Mouse (Mus musculus): ENCODE measurements around the gene Tex2. TPM values are rescaled to one million over a fixed set of nuclear protein-coding genes. Genes with fewer than 3 reads are reported as not detected.
"Not testable (repeated sequence)": the region's sequence is repeated elsewhere in the genome, so short reads cannot be mapped to it uniquely, and the experiment has no call there.

The Tex2 gene
- total RNA-seq, 2 experiments from 2014 or later = 18.9 to 41.8 TPM

- ATAC-seq (replicated peaks; ENCODE audit: low FRiP score, poor library complexity, severe bottlenecking) = no peak
Measured at GRCm38 (mm10) chr11:106583801-106584200, 29.4 kb downstream of the Tex2 start.

DNA sequence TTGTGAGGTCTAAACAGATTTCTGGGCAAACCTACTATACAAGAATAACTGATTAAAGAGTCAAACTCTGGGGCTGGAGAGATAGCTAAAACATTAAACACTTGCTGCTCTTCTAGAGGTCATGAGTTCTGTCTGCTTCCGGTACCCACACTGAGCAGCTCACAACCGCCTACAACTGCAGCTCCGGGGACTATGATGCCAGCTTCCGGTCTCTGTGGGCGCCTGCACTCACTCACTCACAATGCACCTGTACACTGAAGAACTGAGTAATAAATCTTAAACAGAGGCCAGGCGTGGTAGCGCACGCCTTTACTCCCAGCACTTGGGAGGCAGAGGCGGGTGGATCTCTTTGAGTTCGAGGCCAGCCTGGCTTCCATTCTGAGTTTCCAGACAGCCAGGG, 31.9 kb downstream of the Tex2 start:
- ATAC-seq (replicated peaks; ENCODE audit: low FRiP score, poor library complexity, severe bottlenecking) = no peak

DNA sequence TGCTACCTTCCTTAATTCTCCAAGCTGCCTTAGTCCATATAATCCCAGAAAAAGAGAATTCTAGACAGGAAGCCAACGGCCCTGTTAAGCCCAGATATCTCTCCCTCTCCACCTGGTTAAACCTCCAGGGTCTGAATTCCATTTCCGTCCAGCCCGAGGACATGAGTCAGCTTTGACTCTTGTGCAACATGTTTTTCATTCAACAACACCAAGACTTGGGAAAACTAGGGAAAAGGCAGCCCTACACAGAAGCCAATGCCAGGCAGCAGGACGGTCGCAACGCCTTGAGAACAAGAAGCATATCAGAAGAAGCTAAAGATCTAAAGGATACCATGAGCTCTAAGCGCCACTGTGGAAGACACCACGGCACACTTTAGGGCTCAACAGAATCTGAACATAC, 32.8 kb downstream of the Tex2 start:
- ATAC-seq (replicated peaks; ENCODE audit: low FRiP score, poor library complexity, severe bottlenecking) = no peak

GRCm38 (mm10) chr11:106579957-106580356, 33.3 kb downstream of the Tex2 start:
- no peak for ATAC-seq (replicated peaks; ENCODE audit: low FRiP score, poor library complexity, severe bottlenecking)

DNA sequence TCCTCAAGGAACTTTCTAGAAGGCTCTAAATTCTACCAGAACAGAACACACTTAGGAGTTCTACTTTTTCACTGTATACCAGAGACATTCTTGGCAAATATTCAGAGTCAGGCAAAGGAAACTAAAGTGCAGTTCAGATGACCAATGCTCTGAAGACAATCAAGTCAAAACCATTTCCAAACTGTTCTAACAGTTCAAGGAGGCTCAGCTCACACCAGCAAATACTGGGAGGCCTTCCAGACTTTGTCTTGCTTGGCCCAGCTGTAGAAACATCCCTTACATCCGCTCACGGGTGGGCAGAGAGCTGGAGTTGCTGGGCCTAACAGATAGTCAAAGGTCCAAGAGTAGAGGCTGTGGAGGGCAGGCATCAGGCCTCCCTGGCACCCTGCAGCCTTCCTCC, 34.1 kb downstream of the Tex2 start:
- no peak for ATAC-seq (replicated peaks; ENCODE audit: low FRiP score, poor library complexity, severe bottlenecking)

DNA sequence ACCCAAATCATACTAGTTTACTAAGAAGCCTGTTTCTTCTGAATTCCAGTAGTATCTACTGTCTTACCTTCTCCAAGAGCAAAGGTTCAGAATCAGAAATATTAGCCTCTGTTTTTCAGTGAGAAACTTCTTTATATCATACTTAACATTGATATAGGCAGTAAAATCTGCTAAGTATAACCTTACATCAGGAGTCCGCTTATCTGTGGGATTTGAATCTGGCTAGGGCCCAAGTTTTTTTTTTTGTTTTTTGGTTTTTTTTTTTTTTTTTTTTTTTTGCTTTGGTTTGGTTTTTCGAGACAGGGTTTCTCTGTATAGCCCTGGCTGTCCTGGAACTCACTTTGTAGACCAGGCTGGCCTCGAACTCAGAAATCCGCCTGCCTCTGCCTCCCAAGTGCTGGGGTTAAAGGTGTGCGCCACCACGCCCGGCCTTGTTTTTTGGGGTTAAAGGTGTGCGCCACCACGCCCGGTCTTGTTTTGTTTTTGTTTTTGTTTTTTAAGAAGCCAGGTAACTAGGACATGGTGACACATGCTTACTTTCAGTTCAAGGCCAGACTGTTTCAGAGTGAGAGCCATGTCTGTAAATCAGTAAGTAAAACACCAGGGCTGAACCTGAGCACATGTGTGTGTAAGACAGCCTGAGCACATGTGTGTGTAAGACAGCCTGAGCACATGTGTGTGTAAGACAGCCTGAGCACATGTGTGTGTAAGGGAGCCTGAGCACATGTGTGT, 35.4 kb downstream of the Tex2 start:
- ATAC-seq (replicated peaks; ENCODE audit: low FRiP score, poor library complexity, severe bottlenecking) = not testable (repeated sequence)

GRCm38 (mm10) chr11:106574456-106574855, 38.8 kb downstream of the Tex2 start:
- ATAC-seq (replicated peaks; ENCODE audit: low FRiP score, poor library complexity, severe bottlenecking) = no peak

DNA sequence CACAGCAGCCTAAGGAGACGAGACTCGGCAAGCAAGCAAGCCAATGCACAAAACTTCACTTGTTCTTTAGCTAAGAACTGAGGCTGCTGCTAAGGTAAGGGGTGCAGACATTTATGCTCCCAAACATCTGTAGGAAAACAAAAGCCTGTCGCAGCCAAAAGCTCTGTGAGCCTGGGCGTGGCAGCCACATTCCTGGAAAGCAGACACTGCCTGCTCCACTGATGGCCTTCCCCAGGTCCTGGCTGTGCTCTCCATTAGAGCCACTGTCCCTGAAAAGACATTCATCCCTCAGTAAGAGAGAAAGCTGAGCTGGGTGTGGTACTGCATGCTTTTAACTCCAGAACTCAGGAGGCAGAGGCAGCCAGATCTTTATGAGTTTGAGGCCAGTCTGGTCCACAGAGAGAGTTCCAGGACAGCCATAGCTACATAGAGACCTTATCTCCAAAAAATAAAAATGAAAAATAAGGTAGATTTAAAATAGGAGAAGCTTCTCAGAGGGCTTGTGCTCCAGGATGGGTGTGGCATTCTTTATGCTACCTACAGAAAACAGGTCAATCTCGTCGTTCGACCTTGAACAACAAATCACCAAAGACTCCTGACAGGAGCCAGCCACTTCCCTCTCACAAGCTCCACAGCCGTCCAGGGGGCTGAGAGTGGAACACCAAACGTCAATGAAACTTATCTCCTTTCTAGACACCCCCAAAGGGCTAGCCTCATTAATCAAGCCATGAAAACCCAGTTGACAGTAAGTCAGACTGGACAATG, 39.6 kb downstream of the Tex2 start:
- no peak for ATAC-seq (replicated peaks; ENCODE audit: low FRiP score, poor library complexity, severe bottlenecking)

GRCm38 (mm10) chr11:106572958-106573357, 40.3 kb downstream of the Tex2 start:
- no peak for ATAC-seq (replicated peaks; ENCODE audit: low FRiP score, poor library complexity, severe bottlenecking)

GRCm38 (mm10) chr11:106572020-106572782, 41.0 kb downstream of the Tex2 start:
- ATAC-seq (replicated peaks; ENCODE audit: low FRiP score, poor library complexity, severe bottlenecking) = no peak

- no peak for ATAC-seq (replicated peaks; ENCODE audit: low FRiP score, poor library complexity, severe bottlenecking)
Measured at GRCm38 (mm10) chr11:106571026-106571983, 41.9 kb downstream of the Tex2 start.

DNA sequence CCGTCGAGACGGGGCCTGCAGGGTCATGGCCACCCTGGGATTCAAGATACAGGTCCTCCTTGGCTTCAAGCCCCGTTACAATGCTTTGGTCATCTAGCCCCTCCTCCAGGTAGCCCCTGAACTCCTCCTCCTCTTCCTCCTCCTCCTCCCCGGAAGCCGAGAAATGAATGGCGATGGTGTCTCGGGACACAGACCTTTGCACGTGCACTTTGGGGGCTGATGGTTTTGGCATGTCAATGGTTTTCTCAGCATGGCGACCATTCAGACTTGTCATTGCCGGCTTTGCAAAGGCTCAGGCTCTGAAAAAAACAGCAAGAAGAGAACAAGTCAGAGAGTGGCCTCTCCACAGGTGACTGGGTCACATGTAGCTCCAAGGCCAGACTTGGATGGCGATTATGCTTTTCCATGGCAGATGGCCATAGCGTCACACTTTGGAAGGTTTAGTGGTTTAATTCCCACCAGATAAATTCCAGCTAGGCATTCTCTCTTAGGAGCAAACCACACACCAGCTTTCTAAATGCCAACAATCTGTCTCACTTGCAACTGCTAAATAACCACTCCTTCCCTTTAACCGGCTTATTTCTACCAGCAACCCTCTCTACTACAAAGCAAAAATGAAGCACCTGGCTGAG, 44.8 kb downstream of the Tex2 start:
- no peak for ATAC-seq (replicated peaks; ENCODE audit: low FRiP score, poor library complexity, severe bottlenecking)

- no peak for ATAC-seq (replicated peaks; ENCODE audit: low FRiP score, poor library complexity, severe bottlenecking)
Measured at GRCm38 (mm10) chr11:106566040-106566785, 47.0 kb downstream of the Tex2 start.

GRCm38 (mm10) chr11:106564261-106564660, 49.0 kb downstream of the Tex2 start:
- no peak for ATAC-seq (replicated peaks; ENCODE audit: low FRiP score, poor library complexity, severe bottlenecking)

DNA sequence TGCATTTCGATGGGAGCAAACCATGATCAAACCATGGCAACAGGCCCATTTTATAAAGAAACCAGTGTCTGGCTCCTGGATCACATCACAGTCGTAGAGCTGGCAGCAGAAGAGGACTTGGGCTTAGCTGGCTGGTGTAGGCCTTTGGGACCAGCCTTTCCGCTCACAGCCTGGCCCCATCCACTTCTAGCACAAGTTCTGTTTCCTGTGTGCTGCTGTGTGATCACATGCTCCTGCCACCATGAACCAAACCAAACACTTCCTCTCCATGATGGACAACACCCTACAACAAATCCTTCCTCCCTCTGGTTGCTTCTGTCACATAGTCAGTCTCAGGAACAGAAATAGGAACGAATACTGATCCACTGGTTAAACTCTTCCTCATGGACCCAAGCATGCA, 50.5 kb downstream of the Tex2 start:
- ATAC-seq (replicated peaks; ENCODE audit: low FRiP score, poor library complexity, severe bottlenecking) = no peak

DNA sequence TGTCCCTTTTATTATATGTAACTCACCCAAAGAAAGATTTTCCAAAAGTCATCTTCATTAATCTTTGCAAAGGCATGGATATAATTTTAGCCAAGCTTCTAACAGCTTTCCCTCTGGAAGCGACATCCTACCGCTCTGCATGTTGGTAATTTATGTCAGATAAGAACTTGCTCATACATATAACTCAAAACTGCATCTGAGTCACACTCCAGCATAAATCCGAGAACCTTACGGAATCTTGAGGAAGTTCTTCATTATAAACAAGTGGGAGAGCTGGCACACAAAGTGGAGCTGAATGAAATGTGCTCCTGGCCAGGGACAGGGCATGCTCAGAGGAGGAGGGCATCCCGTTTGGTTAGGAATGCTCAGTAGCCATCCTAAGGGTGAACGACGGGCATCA, 53.5 kb downstream of the Tex2 start:
- no peak for ATAC-seq (replicated peaks; ENCODE audit: low FRiP score, poor library complexity, severe bottlenecking)

GRCm38 (mm10) chr11:106558008-106558407, 55.2 kb downstream of the Tex2 start:
- no peak for ATAC-seq (replicated peaks; ENCODE audit: low FRiP score, poor library complexity, severe bottlenecking)

DNA sequence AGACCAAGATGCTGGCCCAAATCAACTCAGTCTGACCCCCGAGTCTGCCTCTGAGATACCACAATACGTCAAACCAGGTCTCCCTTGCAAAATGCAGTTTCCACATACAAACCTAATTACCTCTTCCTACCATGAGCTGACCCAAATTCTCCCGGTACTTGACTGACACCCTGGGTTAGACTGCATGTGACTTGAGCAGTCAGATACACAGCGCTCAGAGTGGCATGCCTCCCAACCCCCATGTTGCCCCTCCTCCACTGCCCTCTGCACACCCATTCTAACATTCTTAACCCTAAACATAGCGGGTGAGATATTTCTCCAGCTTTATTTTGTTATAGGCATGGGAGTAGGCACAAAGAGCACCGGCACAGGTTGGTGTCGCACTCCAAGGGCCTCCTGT, 55.8 kb downstream of the Tex2 start:
- ATAC-seq (replicated peaks; ENCODE audit: low FRiP score, poor library complexity, severe bottlenecking) = no peak

Measured in erythroid progenitor cell, adult 5-6 weeks (primary cell).